Mouse (Mus musculus) frontal cortex, adult (tissue): ENCODE data around the gene Hapln4.

Experiments
- ATAC-seq: cut with Nextera tagmentation; 2 replicates; pipeline ENCODE4 v1.9.2; 2017; ENCODE audit warnings: mild to moderate bottlenecking, moderate library complexity, mixed read lengths; ENCODE audit not compliant: low TSS enrichment

The Hapln4 gene

GRCm38 (mm10) chr8:70099276-70099675 lies 16.0 kb downstream of the Hapln4 start:
- peak; percentile 62 for ATAC-seq

DNA sequence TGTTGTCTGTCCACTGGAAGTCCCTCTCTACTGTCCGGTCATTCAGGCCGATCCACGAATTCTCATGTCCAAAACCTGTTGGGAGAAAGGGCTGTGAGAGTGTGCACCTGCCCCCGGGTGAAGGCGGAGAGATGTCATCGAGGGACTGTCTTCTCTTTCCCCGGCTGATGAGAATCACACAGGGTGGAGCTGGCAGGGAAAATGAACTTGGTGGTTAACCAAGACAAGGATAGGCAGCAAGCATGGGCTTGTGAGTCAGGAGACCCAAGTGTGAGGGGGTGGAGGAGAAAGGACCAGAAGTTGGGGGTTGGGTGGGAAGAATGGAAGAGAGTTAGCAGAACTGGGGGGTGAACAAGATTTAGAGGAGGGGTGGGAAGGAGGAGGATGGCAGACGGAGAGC lies 17.0 kb downstream of the Hapln4 start:
- peak; percentile 50 for ATAC-seq

DNA sequence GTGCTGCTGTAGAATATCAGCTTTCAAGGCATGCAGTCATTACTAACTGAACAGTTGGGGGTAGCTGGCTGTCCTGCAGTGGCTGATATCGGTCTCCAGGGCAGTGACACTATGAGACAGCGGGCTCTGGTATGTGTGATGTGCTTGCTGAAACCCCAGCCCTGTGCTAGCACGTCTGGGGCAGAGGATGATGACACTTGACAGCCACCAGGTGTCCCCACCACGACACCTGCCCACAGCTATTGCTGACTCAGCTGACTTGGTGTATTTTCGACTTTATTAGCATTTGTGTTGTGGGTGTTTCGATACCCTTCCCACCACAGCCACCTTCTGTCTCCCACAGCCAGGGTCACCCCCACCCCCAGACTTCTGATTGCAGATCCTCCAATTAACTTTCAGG lies 21.2 kb downstream of the Hapln4 start:
- ATAC-seq: peak; percentile 26

DNA sequence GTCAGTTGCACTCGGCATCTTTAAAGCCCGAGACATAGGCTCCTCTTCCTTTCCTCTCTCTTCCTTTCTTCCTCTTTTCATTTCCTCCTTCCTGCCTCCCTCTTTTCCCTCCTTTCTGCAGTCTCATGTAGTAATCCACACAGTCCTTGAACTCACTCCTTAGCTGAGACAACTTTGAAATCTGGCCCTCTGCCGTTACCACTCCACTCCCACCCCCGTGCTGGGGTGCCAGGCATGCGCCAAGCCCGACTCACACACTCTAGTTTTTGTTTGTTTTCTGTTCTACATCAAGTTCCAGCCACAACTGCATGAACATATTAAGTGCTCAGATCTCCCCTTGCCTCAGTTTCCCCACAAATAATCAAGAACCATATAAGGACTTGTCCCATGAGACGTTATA lies 21.7 kb downstream of the Hapln4 start:
- ATAC-seq: peak; percentile 5; the same call in 1 of the 2 replicates

GRCm38 (mm10) chr8:70110451-70110850 lies 27.2 kb downstream of the Hapln4 start:
- ATAC-seq: no peak

GRCm38 (mm10) chr8:70111192-70111795 lies 28.0 kb downstream of the Hapln4 start:
- ATAC-seq: no peak

DNA sequence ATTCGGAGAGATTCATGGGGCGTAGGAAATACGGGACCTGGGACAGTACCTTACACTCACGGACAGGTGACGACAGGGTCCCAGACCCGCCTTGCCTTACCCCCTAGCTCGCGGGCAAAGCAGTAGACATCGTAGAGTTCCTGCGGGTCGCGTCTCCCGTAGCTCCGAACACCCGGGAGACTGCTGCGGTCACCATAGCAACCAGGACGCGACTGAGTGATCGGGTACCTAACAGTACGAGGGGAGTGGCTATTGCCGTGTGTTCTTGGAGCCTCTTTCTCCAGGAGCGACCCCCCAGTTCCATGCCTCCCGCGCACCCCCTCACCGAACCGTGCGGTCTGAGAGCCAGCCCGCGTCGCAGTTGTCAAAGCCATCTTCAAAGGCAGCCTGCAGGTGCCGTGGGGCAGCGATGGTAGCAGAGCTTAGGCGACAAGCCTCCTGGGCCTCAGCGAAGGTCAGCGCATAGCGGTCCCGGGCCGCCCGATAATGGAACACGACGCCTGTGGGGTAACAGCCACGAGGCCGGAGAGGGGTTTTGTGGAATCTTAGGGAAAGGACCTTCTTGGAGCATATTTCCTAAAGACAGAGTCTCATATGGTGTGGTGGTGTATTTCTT lies 29.3 kb downstream of the Hapln4 start:
- no peak for ATAC-seq

DNA sequence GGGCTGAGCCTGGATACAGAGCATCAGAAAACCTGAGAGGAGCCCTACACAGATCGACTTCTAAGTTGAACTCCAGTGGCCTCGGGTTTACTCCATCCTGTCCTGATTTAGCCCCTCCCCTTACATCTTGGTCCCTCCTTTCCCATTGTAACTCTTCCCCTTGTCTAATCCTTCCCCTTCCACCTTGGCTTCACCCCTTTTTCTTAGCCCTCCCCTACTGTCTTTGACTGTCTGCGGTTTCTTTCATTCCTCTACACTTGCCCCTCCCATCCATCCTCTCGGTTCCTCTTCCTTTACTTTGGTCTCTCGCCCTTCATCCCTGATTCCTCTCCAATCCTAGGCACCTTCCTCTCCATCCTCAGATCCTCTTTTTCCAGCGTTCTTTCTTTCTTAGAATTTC lies 31.2 kb downstream of the Hapln4 start:
- no peak for ATAC-seq

DNA sequence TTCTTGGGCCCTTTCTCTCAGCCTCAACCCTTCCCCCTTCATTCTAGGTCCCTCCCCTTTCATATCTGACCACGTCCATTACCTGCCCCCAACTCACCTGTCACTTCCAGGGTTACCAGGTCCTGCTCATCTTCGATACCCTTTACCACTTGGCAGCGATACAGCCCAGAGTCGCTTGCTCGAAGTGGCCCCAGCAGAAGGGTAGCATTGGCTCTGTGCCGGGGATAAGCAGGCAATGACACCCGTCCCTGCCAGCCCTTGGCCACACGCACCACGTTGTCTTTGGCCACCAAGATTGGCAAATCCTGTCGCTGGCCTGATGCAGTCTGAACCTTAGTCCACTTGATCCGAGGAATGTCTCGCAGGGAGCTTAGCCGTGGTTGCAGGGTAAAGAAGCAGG lies 31.6 kb downstream of the Hapln4 start:
- ATAC-seq: no peak

GRCm38 (mm10) chr8:70117611-70118010 lies 34.4 kb downstream of the Hapln4 start:
- ATAC-seq: no peak

GRCm38 (mm10) chr8:70118726-70119700 lies 35.8 kb downstream of the Hapln4 start:
- peak; percentile 80 for ATAC-seq

- peak; percentile 53 for ATAC-seq
Measured at GRCm38 (mm10) chr8:70120667-70121066, 37.4 kb downstream of the Hapln4 start, which contains the start of gene Ncan. Gene Ncan (minus strand): TSS chr8:70120873.

DNA sequence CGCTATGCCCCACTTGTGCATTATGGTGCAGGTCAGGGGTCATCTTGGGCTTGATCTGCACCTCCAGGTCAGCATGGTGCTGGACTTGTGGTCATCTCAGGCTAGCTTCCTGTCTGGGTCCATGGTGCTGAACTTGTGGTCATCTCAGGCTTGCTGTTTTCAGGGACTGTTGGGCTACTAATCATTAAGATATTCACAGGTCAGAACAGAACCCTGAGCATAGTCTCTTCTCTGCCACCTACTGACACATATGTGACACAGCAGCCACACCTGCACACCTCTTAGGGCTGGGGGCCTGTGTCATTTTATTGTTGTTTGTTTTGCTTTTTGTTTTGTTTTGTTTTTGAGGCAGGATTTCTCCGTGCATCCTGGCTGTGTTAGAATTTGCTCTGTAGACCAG lies 39.6 kb downstream of the Hapln4 start:
- ATAC-seq: no peak

GRCm38 (mm10) chr8:70124992-70125391 lies 41.7 kb downstream of the Hapln4 start:
- peak; percentile 58; the same call in 1 of the 2 replicates for ATAC-seq

- ATAC-seq: no peak
Measured at GRCm38 (mm10) chr8:70128435-70128834, 45.2 kb downstream of the Hapln4 start.

DNA sequence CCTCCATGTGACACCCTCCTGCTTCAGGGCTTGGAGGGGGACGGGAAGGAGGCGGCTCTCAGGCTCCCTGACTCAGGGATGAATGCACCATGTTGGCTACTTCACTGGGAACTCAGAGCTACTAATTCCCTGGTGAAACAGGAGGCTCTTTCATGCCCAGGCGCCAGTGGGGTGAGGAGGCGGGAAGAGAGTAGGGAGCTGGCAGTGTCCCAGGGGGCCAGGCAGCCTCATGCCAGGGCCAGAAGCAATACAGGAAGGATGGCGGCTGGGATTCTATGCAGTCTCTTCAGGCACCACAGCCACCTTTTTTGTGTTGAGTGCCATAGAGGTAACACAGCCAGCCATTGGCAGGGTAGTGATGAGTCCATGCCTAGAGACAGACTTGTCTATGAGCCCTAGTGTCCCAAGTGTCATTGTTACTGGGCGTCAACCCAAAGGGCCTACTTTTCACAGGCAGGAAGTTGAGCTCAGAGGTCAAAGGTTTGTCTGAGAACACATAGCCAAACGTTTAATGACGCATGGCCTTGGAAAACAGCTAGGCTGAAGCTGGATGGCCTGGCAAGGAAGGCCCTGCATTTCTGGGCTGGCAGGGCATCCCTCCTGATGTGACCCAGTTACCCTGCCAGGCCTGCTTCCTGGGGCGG lies 46.2 kb downstream of the Hapln4 start:
- peak; percentile 42 for ATAC-seq

GRCm38 (mm10) chr8:70130066-70130465 lies 46.8 kb downstream of the Hapln4 start:
- no peak for ATAC-seq

DNA sequence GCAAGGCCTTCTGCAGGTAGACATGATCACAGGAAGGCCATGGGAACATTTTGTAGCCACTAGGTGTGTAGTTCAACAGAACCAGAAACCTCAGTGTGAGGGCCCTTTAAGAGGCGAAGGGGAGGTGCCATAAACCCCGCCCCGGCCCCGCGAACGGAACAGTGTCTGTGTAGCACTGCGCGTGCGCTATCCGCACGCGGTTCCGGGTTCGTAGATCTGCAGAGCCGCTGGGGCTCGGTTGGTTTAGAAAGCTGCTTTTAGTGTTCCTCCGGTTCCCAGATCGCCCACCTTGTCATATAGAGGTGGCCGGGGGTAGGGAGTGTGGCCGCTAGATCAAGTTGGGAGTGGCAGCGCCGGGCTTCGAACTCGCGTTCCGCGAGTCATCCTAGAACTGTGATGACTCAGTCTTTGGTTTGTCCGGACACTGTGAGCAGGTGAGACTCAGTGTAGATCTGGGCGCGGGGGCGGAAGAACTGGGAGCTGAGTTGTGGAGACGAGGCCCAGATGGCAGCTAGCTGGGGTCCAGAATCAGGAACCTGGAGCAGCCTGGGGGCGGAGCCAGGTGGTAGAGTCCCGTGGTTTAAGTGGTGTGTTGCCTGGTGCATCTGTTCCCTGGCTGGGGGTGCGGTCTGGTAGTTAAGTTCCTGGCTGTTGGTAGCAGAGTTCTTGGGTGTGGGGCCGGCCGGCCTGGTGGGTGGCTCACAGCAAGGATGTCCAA lies 48.1 kb downstream of the Hapln4 start, which contains the start of gene Nr2c2ap:
TSS of gene Nr2c2ap (plus strand) at position 168 of the 718 bp plus-strand sequence.
- ATAC-seq: peak; percentile 81

- no peak for ATAC-seq
Measured at GRCm38 (mm10) chr8:70134086-70134485, 50.8 kb downstream of the Hapln4 start.

- ATAC-seq: no peak
Measured at GRCm38 (mm10) chr8:70134931-70135330, 51.7 kb downstream of the Hapln4 start.

DNA sequence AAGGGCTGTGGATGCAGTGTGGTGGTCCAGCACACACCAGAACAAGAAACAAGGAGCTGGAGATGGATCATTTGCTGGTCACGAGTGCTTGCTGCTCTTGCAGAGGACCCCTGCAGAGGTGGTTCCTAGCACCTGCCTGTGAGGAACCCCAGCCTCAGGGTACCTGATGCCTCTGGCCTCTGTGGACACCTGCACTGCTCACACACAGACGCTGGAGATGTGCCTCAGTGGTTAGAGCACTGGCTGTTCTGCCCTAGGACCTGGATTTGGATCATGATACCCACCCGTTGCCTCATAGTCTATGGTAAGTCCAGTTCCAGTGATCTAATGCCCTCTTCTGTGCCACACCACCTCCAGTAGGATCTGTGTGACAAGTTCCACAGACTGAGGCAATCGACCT lies 53.3 kb downstream of the Hapln4 start:
- no peak for ATAC-seq
